Mouse (Mus musculus) lung, adult 2 months (tissue): ENCODE measurements at regions not wholly inside any gene's neighbourhood (a gene's known extent, or its start where the extent isn't known, plus 50 kb on each side); places are given as distances from the start of the nearest gene placed in this dataset.
"Not testable (repeated sequence)": the region's sequence is repeated elsewhere in the genome, so short reads cannot be mapped to it uniquely, and the experiment has no call there.

Experiments used
- DNase-seq: peaks from one replicate; pipeline ENCODE4 v3.0.0; 2022
- H3K4me1 ChIP-seq: fragments of 200-500 bp; 2 replicates; pipeline ENCODE4 v1.6.1; 2011; ENCODE audit warnings: low read length; ENCODE audit not compliant: control insufficient read depth, insufficient read depth
- H3K4me3 ChIP-seq: fragments of 200-500 bp; replicated peaks from 2 replicates; pipeline ENCODE3; 2011; ENCODE audit warnings: low read depth, mild to moderate bottlenecking, control low read depth, low read length; ENCODE audit errors: extremely low read depth
- CTCF ChIP-seq: fragments of 200-500 bp; IDR thresholded peaks from 2 replicates; pipeline ENCODE4 v1.5.1; 2011; ENCODE audit warnings: mild to moderate bottlenecking, low read length, control low read depth; ENCODE audit not compliant: insufficient read depth
- POLR2A ChIP-seq: fragments of 200-500 bp; IDR thresholded peaks from 2 replicates; pipeline ENCODE4 v1.6.1; 2011; ENCODE audit warnings: low read depth, mild to moderate bottlenecking, control low read depth, low read length, borderline replicate concordance; ENCODE audit errors: extremely low read depth
- WGBS: fragments of 180-500 bp; shearing (Covaris S2); methylation state at CpG from one replicate; pipeline ENCODE4 v1.1.7; 2018; 5-methylcytosine and 5-hydroxymethylcytosine counted together

DNA sequence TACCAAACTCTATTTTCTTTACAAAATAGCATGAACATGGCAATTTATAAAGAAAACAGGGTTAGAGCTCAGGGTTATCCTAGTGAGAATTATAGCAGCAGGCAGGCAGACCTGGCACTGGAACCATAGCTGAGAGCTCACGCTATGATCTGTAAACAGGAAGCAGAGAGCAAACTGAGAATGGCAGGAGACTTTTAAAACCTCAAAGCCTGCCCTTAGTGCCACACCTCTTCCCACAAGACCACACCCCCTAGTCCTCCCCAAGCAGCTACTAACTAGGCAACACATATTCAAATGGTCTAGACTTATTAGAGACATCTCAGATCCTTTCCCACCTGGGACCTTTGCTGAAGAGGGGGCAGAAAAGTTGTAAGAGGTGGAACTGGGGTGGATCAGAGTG is 449.6 kb upstream of the Agtr1b start:
- TF ChIP-seq CTCF (no peak), POLR2A (no peak)
- Histone ChIP-seq H3K4me1 (no peaks in the 10 kb centered on the region), H3K4me3 (no peak overlapping the region)
- no peak for DNase-seq
- WGBS, result 5% methylated on average over 1 of the region's 1 CpGs

DNA sequence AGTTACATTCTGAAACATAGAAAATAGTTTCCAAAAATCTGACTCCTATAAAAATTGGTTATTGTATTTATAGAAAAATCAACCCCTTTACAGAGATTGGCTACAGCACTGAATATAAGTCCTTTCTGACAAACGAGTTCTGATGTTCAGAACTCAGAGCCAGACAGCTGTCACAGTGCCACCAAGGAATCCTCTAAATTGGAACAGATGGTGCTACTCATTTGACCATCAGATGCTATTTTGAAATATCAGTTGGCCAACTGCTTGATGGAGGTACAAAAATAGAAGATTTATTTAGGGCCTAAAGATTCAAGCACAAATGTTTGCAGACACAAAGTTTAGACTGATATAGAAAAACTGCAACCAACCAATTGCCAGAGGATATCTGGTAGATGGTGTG is 427.3 kb upstream of the Agtr1b start:
- TF ChIP-seq POLR2A (no peak), CTCF (no peak)
- Histone ChIP-seq H3K4me3 (no peak overlapping the region), H3K4me1 (no peaks in the 10 kb centered on the region)
- DNase-seq, result no peak
- WGBS, result 48% methylated on average over 1 of the region's 1 CpGs

DNA sequence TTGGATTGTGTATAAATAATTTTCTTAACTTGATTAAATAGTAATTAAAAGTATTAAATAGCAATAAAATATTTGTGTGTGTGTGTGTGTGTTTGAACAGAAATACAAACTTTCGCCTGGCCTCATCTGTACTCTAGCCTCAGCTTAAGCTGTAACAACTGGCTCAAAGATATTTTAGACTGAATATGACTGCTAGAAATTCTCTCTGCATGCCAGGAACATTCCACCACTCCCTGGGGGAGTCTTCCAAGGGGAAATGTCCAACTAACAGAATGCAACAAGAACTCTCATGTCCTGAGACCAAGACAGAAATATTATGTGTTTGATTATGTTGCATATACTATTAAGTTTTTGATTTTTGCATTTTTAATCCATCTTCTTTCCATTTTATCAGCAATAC is 425.5 kb upstream of the Agtr1b start:
- Histone ChIP-seq H3K4me3 (no peak overlapping the region), H3K4me1 (no peaks in the 10 kb centered on the region)
- no peak for TF ChIP-seq POLR2A
- no peak for TF ChIP-seq CTCF
- DNase-seq, result no peak
- WGBS, result 72% methylated on average over 1 of the region's 1 CpGs

DNA sequence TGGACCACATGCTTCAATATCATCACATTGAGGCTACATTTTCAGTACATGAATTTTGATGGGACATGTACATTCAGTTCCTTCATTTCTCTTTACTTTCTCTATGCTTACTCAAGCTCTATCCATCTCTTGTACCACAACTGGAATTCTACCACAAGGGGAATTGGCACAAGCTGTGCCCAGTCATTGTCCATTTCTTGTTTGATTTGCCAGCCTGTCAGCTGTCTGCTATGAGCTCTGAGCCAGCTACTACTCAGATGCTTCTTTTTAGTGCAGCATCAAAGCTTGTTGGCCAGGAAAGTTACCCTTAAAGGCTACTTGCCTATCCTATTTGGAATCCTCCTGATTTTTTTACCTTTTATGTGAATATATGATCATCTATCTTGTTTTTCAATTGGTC is 410.9 kb upstream of the Agtr1b start:
- H3K4me3 ChIP-seq, result no peak overlapping the region
- no peak for DNase-seq
- TF ChIP-seq CTCF (no peak), POLR2A (no peak)

DNA sequence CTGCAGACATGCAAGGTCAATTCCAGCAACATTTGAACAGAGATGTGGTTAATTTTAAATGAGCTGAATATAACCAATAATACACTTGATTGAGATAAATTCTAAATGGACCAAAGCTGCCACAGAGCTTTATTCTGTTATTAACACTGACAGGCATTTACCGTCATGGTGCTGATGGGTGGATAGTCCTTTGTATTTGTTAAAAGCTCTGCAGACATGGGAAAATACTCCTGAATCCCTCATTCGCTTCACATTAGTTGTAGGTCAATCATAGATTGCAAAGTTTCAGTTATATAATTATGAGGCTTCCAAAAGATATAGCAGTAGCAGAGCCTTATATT is 410.0 kb upstream of the Agtr1b start:
- no peak for DNase-seq
- H3K4me3 ChIP-seq, result no peak overlapping the region
- no peaks in the 10 kb centered on the region for H3K4me1 ChIP-seq
- TF ChIP-seq CTCF, result no peak
- no peak for TF ChIP-seq POLR2A
- 90% methylated on average over 2 of the region's 2 CpGs for WGBS

More for the DNA sequence above, 410.9 kb upstream of the Agtr1b start:
- H3K4me1 ChIP-seq, result no peaks in the 10 kb centered on the region

DNA sequence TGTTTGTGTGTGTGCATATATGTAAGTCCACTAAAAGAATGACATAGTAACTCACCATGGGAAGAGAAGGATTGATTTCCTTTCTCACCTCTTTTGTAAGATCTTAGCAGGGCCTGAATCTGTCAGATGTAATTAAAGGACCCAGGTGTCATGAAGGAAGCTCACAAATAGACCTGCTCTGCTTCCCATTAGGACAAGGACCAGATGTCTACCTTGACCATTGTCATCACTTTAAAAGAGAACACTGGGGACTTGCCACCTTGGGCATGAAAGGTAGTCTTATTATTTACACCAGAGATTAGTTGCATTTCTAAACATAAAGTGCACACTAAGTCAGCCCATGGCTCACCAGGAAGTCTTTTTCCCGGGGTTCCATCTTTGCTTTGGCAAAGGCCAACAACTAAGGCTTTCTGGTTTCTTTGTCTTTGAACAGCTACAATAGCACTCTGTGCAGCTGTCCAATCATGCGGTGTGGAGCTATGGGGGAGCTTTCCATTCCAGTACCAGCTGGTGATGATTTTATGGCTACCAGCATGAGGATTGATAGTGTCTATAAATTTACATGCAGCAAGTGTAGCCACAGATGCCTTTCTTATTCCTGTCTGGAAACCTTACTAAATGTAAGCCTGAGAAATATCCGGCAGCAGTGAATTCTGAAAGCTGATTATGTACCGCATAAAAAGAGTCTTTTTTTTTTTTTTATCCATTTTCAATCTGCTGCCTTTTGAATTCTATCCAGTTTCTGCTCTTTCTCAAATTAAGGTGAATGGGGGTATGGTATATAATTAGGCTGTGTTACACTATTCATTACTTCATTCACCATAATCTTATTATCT is 409.4 kb upstream of the Agtr1b start:
- WGBS, result 89% methylated on average over 4 of the region's 4 CpGs
- no peak overlapping the region for H3K4me3 ChIP-seq
- H3K4me1 ChIP-seq, result no peaks in the 10 kb centered on the region
- no peak for DNase-seq
- TF ChIP-seq CTCF (no peak), POLR2A (no peak)

DNA sequence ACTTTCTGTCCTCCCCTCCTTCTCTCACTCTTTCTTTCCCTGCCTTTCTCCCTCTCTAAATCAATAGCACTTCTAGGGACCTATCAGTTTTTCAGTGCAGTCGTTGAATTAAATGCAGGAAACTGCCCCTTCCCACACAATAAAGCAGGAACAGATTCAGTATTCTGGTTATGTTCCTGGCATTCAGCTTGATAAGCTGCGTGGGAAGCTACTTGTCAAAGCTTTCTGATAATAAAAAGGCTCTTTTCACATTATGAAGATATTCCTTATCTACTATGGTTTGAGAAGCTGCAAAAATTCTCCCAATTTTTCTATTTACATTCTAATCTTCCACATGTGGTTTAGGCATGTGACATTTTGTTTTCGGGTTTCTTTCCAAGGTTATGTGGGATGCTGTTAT is 367.3 kb upstream of the Agtr1b start:
- TF ChIP-seq POLR2A, result no peak
- TF ChIP-seq CTCF, result no peak
- DNase-seq, result no peak
- 47% methylated on average over 3 of the region's 3 CpGs for whole genome bisulfite sequencing
- Histone ChIP-seq H3K4me1 (no peaks in the 10 kb centered on the region), H3K4me3 (no peak overlapping the region)

DNA sequence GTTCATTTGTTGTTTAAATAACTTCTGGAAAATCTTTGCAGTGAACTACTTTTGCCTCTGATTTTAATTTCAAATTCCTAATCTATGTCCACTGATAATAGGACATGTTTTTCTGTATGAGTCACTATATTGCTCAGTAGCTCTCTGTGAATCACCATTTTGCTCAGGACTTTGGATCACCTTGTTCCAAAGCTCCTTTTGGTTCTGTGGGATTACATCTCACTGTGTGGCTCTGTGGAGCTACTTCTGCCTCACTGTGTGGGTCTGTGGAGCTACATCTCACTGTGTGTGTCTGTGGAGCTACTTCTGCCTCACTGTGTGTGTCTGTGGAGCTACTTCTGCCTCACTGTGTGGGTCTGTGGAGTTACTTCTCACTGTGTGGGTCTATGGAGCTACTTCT is 365.0 kb upstream of the Agtr1b start:
- Histone ChIP-seq H3K4me3 (no peak overlapping the region), H3K4me1 (no peaks in the 10 kb centered on the region)
- TF ChIP-seq POLR2A, result no peak
- no peak for TF ChIP-seq CTCF
- no peak for DNase-seq

DNA sequence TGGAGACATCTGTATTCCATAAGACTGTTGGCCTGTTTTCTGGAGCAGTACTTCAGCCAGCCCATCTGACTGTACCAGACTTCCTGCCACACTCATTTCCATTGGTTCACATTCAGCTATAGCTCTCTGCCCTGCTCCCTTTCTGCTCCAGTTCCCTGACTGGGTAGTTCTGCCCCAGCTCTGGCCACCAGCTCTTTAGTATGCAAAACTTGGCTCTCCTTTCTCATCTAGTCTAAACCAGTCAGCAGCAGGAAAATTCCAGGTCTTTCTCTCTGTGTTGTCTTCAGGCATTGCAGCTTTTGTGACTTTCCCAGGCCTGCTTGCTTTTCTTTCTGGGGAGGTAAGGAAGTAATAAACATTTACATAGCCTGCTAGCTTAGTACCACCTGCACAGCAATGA is 363.5 kb upstream of the Agtr1b start:
- no peak for DNase-seq
- H3K4me1 ChIP-seq, result no peaks in the 10 kb centered on the region
- no peak overlapping the region for H3K4me3 ChIP-seq
- TF ChIP-seq CTCF (no peak), POLR2A (no peak)

DNA sequence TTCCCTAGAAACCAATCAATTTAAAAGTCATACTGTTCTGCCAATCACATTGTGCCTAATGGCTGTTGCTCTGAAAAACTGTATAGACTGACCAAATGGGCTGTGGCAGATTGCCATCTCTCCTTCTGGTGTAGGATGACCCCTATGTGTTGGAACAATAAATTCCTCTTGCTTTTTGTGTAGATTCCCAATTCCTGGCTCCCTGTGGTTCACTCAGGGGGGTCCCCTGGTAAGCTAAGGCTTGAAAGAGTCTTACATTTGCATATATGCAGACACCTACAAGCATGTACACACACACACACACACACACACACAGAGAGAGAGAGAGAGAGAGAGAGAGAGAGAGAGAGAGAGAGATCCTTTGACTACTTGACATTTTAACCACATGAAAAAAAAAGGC is 362.8 kb upstream of the Agtr1b start:
- not testable (repeated sequence) for DNase-seq, H3K4me3 ChIP-seq, H3K4me1 ChIP-seq

DNA sequence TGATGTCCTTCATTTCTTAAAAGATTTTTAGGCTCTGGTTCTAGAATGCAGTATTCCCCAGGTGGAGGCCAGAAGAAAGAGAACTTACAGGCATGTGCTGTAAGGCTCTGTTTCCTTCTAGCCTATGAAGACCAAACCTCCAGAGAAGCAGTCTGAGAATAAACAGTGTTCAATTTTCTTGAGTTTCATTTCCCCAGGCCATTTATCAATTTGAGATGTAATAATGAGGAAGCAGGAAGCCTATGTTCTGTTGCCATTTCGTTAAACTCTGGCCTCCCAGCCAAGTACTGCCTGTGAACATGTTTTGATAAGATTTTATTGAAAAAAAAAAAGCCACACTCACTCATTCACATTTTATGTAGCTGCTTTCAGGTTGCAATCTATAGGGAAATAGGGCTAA is 347.7 kb upstream of the Agtr1b start:
- Histone ChIP-seq H3K4me1 (no peaks in the 10 kb centered on the region), H3K4me3 (no peak overlapping the region)
- no peak for DNase-seq
- 10% methylated on average over 1 of the region's 1 CpGs for WGBS
- TF ChIP-seq POLR2A (no peak), CTCF (no peak)

DNA sequence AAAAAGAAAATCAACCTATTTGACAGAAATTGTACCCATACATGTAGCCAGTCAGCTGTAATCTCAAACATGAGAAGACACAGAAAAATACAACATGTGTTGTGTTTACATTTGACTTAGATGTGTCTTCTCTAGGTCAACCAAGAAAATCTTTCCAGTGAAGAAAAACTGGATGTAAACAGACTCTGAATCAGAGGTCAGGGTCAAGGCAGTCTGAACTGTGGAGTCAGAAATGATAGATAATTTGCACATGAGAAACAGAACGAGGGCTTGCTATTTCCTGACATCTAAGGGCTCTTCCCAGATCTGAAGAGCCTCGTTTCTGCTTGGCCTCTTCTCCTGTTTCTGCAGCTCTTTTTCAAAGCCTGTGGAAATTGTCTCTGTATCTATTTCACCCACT is 342.7 kb upstream of the Agtr1b start:
- TF ChIP-seq POLR2A (no peak), CTCF (no peak)
- 25% methylated on average over 2 of the region's 2 CpGs for WGBS

More for the DNA sequence above, 342.7 kb upstream of the Agtr1b start:
- H3K4me1 ChIP-seq, result no peaks in the 10 kb centered on the region
- H3K4me3 ChIP-seq, result no peak overlapping the region
- DNase-seq, result no peak
